Mouse (Mus musculus) ES-Bruce4 (cell line): ENCODE measurements around the gene Exoc4.

ENCODE experiments used
- CTCF ChIP-seq: IDR thresholded peaks from one replicate; pipeline ENCODE4 v1.8.1; 2011; ENCODE audit warnings: low read depth, low read length
- POLR2A ChIP-seq: IDR thresholded peaks from one replicate; pipeline ENCODE4 v1.8.1; 2011; ENCODE audit warnings: low read length; ENCODE audit not compliant: insufficient read depth

- TF ChIP-seq CTCF (no peak), POLR2A (no peak)
Observed at GRCm38 (mm10) chr6:33542712-33543111, 293.8 kb downstream of the Exoc4 start.
